Comparison of ENCODE assay signal across 8 mouse cellular contexts in the genomic region with DNA sequence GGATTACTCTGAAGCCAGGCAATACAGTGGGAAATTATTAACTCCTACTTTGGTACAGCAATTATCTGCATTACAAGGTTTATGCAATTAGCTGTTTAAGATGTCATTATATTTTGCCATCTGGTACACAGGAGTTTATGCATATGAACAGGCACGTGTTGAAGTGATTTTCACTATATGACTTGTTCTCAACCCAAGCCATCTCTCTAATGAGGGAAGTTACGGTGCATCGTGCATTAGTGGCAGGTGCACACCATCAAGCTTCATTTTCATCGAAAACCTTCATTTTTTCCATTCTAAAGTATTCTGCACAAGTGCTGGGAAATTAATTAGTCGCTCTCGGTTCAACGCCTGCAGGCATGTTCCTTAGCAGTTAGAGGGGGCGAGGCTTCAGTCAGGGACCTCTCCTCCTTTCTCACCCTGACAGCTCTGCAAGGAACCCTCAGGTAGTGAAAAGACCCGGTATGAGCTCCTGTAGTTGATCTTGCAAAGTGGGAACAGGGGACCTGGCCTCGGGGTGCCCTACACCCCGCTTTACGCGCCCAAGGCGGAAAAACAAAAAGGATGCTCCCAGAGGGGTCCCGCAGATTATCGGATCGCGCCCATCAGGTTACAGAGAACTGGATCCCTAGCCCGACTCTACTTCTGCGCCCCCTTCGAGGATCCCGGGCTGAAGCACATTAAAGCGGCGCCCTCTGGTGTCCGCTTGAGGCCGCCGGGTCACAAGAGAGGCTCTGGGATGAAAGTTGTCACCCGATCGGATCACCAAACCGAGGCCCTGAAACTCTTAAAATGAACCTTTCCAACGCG. TPM values are rescaled to one million over a fixed set of nuclear protein-coding genes. Genes with fewer than 3 reads are reported as not detected.
DNase-seq lines count a peak whose midpoint lies in the region; ATAC-seq and TF ChIP-seq lines count a peak whose summit lies in the region.

No protein-coding gene starts in this region.

- no peaks in the 10 kb centered on the region for H3K4me1 ChIP-seq in brown adipose tissue, adult 24 weeks (ENCODE audit: control insufficient read depth, insufficient read depth, insufficient read length, low read length)
- peaks cover 11% of the 10 kb centered on the region for H3K4me1 ChIP-seq in forebrain, embryonic 12.5 days
- no peaks in the 10 kb centered on the region; the same call in 1 of the 2 replicates for H3K4me1 ChIP-seq in heart, embryonic 16.5 days (ENCODE audit: control insufficient read depth, insufficient read depth, low read length)
- no peaks in the 10 kb centered on the region for H3K4me1 ChIP-seq in liver, embryonic 14.5 days (replicated peaks; ENCODE audit: control insufficient read depth in 2 of 2, insufficient read depth in 2 of 2, low read length in 1 of 2)
- peaks cover 15% of the 10 kb centered on the region for H3K4me1 ChIP-seq in neural tube, embryonic 13.5 days (replicated peaks)
- no peaks in the 10 kb centered on the region for H3K4me1 ChIP-seq in stomach, postnatal 0 days (replicated peaks; ENCODE audit: control insufficient read depth, insufficient read depth)

- 0 out of 2 replicates have a peak overlapping the region, but pooled peaks have one; percentile 8 for H3K27ac ChIP-seq in brown adipose tissue, adult 24 weeks (replicated peaks; ENCODE audit: low read depth, low read length)
- H3K27ac ChIP-seq in forebrain, embryonic 12.5 days: 0 out of 2 replicates have a peak overlapping the region, but pooled peaks have one; percentile 47
- H3K27ac ChIP-seq in heart, embryonic 16.5 days (ENCODE audit: low read length): no peak overlapping the region
- H3K27ac ChIP-seq in liver, embryonic 14.5 days: no peak overlapping the region
- no peak overlapping the region for H3K27ac ChIP-seq in neural tube, embryonic 13.5 days (replicated peaks)
- H3K27ac ChIP-seq in stomach, postnatal 0 days (replicated peaks): no peak overlapping the region

- peak; percentile 84 for ATAC-seq in forebrain, embryonic 12.5 days (ENCODE audit: low FRiP score)
- ATAC-seq in heart, embryonic 16.5 days (replicated peaks; ENCODE audit: extremely low read depth, insufficient read depth, low FRiP score): peak; percentile 73
- no peak for ATAC-seq in liver, embryonic 14.5 days (ENCODE audit: insufficient read depth)
- ATAC-seq in neural tube, embryonic 13.5 days (ENCODE audit: low read depth): peak; percentile 88
- ATAC-seq in stomach, postnatal 0 days (ENCODE audit: low FRiP score, low TSS enrichment): peak; percentile 61

- H3K9me3 ChIP-seq in forebrain, embryonic 12.5 days: no peaks in the 10 kb centered on the region
- H3K9me3 ChIP-seq in heart, embryonic 16.5 days (replicated peaks; ENCODE audit: control insufficient read depth, low read length): no peaks in the 10 kb centered on the region
- H3K9me3 ChIP-seq in liver, embryonic 14.5 days (ENCODE audit: control insufficient read depth, low read length): no peaks in the 10 kb centered on the region
- no peaks in the 10 kb centered on the region for H3K9me3 ChIP-seq in neural tube, embryonic 13.5 days
- no peaks in the 10 kb centered on the region for H3K9me3 ChIP-seq in stomach, postnatal 0 days (ENCODE audit: control insufficient read depth, low read length)

- peak; percentile 73 for TF ChIP-seq CTCF in liver, embryonic 14.5 days (IDR thresholded peaks at IDR 0.05; ENCODE audit: low read depth)
- peak; percentile 85 for TF ChIP-seq CTCF in stomach, postnatal 0 days (IDR thresholded peaks at IDR 0.05; ENCODE audit: low read depth)

- peak overlapping the region; percentile 62 for H3K4me2 ChIP-seq in forebrain, embryonic 12.5 days
- peak overlapping the region; percentile 90 for H3K4me2 ChIP-seq in heart, embryonic 16.5 days (ENCODE audit: low read depth, low read length)
- peak overlapping the region; percentile 53 for H3K4me2 ChIP-seq in liver, embryonic 14.5 days (ENCODE audit: low read depth)
- peak overlapping the region; percentile 69 for H3K4me2 ChIP-seq in neural tube, embryonic 13.5 days
- peak overlapping the region; percentile 75 for H3K4me2 ChIP-seq in stomach, postnatal 0 days (replicated peaks; ENCODE audit: low read depth)

- 5% methylated on average over 32 of the region's 32 CpGs for WGBS in forebrain, embryonic 12.5 days
- WGBS in heart, embryonic 16.5 days: 9% methylated on average over 32 of the region's 32 CpGs
- WGBS in liver, embryonic 14.5 days (ENCODE audit: insufficient replicate concordance): 7% methylated on average over 32 of the region's 32 CpGs
- 5% methylated on average over 32 of the region's 32 CpGs for WGBS in neural tube, embryonic 13.5 days
- WGBS in stomach, postnatal 0 days: 7% methylated on average over 32 of the region's 32 CpGs

- H3K4me3 ChIP-seq in brown adipose tissue, adult 24 weeks (ENCODE audit: insufficient read depth, low read depth, low read length): peak overlapping the region; percentile 64
- peak overlapping the region; percentile 38 for H3K4me3 ChIP-seq in forebrain, embryonic 12.5 days (replicated peaks)
- peak overlapping the region; percentile 62 for H3K4me3 ChIP-seq in heart, embryonic 16.5 days (ENCODE audit: low read length)
- peak overlapping the region; percentile 13 to 28; a peak in 2 of 4 replicates for H3K4me3 ChIP-seq in liver, embryonic 14.5 days (ENCODE audit: insufficient read depth in 1 of 2, low read depth in 2 of 2, low read length in 2 of 2)
- peak overlapping the region; percentile 39 for H3K4me3 ChIP-seq in neural tube, embryonic 13.5 days
- peak overlapping the region; percentile 41 for H3K4me3 ChIP-seq in stomach, postnatal 0 days (ENCODE audit: low read depth, low read length)

- no peaks in the 10 kb centered on the region for H3K36me3 ChIP-seq in forebrain, embryonic 12.5 days (replicated peaks)
- no peaks in the 10 kb centered on the region for H3K36me3 ChIP-seq in heart, embryonic 16.5 days (ENCODE audit: control insufficient read depth, insufficient read depth)
- no peaks in the 10 kb centered on the region for H3K36me3 ChIP-seq in liver, embryonic 14.5 days (replicated peaks; ENCODE audit: control insufficient read depth, insufficient read depth, low read depth)
- H3K36me3 ChIP-seq in neural tube, embryonic 13.5 days: no peaks in the 10 kb centered on the region
- H3K36me3 ChIP-seq in stomach, postnatal 0 days (ENCODE audit: control insufficient read depth, insufficient read depth, low read length): no peaks in the 10 kb centered on the region

- DNase-seq in CD4-positive, CD25-positive, alpha-beta regulatory T cell, adult 2 months (ENCODE audit: low read depth, low spot score): peak; percentile 83
- DNase-seq in kidney, postnatal 25 days: peak; percentile 83 to 84
- DNase-seq in liver, embryonic 14.5 days (ENCODE audit: low read depth in 3 of 3, low spot score in 3 of 3): peak in 2 of 3 experiments; percentile 11 to 13
- peak; percentile 71 for DNase-seq in stomach, postnatal 0 days (ENCODE audit: low spot score)

- H3K9ac ChIP-seq in forebrain, embryonic 12.5 days: peak overlapping the region; percentile 58
- H3K9ac ChIP-seq in heart, embryonic 16.5 days (ENCODE audit: low read length): peak overlapping the region; percentile 84
- H3K9ac ChIP-seq in liver, embryonic 14.5 days (replicated peaks): no peak overlapping the region
- peak overlapping the region; percentile 71 for H3K9ac ChIP-seq in neural tube, embryonic 13.5 days
- peak overlapping the region; percentile 45 for H3K9ac ChIP-seq in stomach, postnatal 0 days (ENCODE audit: low read length)

- TF ChIP-seq EP300 in liver, embryonic 14.5 days (IDR thresholded peaks at IDR 0.05; ENCODE audit: low read depth): no peak
- TF ChIP-seq EP300 in stomach, postnatal 0 days (optimal IDR thresholded peaks at IDR 0.05): no peak

- H3K27me3 ChIP-seq in forebrain, embryonic 12.5 days: peaks cover 12% of the 10 kb centered on the region
- no peaks in the 10 kb centered on the region for H3K27me3 ChIP-seq in heart, embryonic 16.5 days (ENCODE audit: control insufficient read depth, insufficient read depth, low read length)
- H3K27me3 ChIP-seq in liver, embryonic 14.5 days (ENCODE audit: control insufficient read depth, insufficient read depth, low read length): peaks cover 8% of the 10 kb centered on the region; the same call in 1 of the 2 replicates
- H3K27me3 ChIP-seq in neural tube, embryonic 13.5 days: peaks cover 10% of the 10 kb centered on the region; the same call in 1 of the 2 replicates
- no peaks in the 10 kb centered on the region for H3K27me3 ChIP-seq in stomach, postnatal 0 days (ENCODE audit: control insufficient read depth, insufficient read depth, low read length)

RNA-seq across cellular contexts. Expression of gene Nfia, which starts 27.0 kb away (rescaled TPM):
- 43.3 and 74.8 TPM in 2 replicates for polyA plus RNA-seq in brown adipose tissue, adult 24 weeks (2012; ENCODE audit: insufficient read depth, insufficient read length, missing spikeins)
- polyA plus RNA-seq in forebrain, embryonic 12.5 days (2016; fragmentation: Nextera tagmentation; extraction: Ambion mirVana): 62.1 and 67.2 TPM in 2 replicates
- 37.3 and 42.0 TPM in 2 replicates for polyA plus RNA-seq in heart, embryonic 16.5 days (2015; fragmentation: Nextera tagmentation; extraction: Ambion mirVana)
- polyA plus RNA-seq in liver, embryonic 14.5 days (2012; rRNA removed): 1.0 and 1.5 TPM in 2 replicates
- polyA plus RNA-seq in liver, embryonic 14.5 days (2014; fragmentation: Nextera tagmentation; extraction: Ambion mirVana): 2.5 and 2.6 TPM in 2 replicates
- polyA plus RNA-seq in neural tube, embryonic 13.5 days (2015; fragmentation: Nextera tagmentation; extraction: Ambion mirVana): 45.1 and 51.6 TPM in 2 replicates
- polyA plus RNA-seq in stomach, postnatal 0 days (2015; fragmentation: Nextera tagmentation; extraction: Ambion mirVana): 24.7 and 26.0 TPM in 2 replicates

RNA-seq across cellular contexts. Expression of gene E130114P18Rik, which starts 32.4 kb away (rescaled TPM):
- polyA plus RNA-seq in brown adipose tissue, adult 24 weeks (2012; ENCODE audit: insufficient read depth, insufficient read length, missing spikeins): not detected in 2 replicates
- polyA plus RNA-seq in forebrain, embryonic 12.5 days (2016; fragmentation: Nextera tagmentation; extraction: Ambion mirVana): 50.8 and 52.3 TPM in 2 replicates
- 0.47 and 0.75 TPM in 2 replicates for polyA plus RNA-seq in heart, embryonic 16.5 days (2015; fragmentation: Nextera tagmentation; extraction: Ambion mirVana)
- polyA plus RNA-seq in liver, embryonic 14.5 days (2012; rRNA removed): 0.03 TPM in 1 of 2 replicates, not detected in the other
- polyA plus RNA-seq in liver, embryonic 14.5 days (2014; fragmentation: Nextera tagmentation; extraction: Ambion mirVana): not detected in 2 replicates
- 22.0 and 30.7 TPM in 2 replicates for polyA plus RNA-seq in neural tube, embryonic 13.5 days (2015; fragmentation: Nextera tagmentation; extraction: Ambion mirVana)
- polyA plus RNA-seq in stomach, postnatal 0 days (2015; fragmentation: Nextera tagmentation; extraction: Ambion mirVana): 1.2 and 1.9 TPM in 2 replicates

Comparison
In these comparisons a context has a peak if more than half of its experiments do, and no peak if none do; other contexts are left out.
1. DNase-seq: peak in every context shown above with its lines; median percentile 84 in kidney, postnatal 25 days; 83 in CD4-positive, CD25-positive, alpha-beta regulatory T cell, adult 2 months; 71 in stomach, postnatal 0 days; 12 in liver, embryonic 14.5 days.
2. H3K27ac ChIP-seq: peak in brown adipose tissue, adult 24 weeks (single experiment) and forebrain, embryonic 12.5 days (single experiment); none in heart, embryonic 16.5 days (single experiment), liver, embryonic 14.5 days (single experiment), neural tube, embryonic 13.5 days (single experiment) and stomach, postnatal 0 days (single experiment).
3. Peak in every context shown above with its lines, with median percentiles within 50 percentile points of each other: H3K4me3 ChIP-seq and H3K4me2 ChIP-seq.